Mouse (Mus musculus): ENCODE measurements around the gene Dbp.

DNA sequence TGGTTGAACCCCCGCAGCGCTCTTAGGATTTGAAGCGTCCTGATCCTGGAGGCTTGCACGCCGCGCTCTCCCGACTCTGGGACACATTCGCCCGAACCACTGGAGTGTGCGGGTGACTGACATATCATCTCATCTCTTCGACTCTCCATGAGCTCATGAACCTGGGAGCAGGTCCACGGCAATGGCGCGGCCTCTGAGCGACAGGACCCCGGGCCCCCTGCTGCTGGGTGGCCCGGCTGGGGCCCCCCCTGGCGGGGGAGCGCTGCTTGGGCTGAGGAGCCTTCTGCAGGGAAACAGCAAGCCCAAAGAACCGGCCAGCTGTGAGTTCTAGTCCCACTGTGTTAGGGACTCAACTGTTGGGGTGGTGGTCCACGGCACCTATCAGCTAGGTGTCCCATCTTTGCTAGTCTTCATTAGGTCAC, 566 bp downstream of the Dbp start:
- TF ChIP-seq TAL1 (IDR thresholded peaks at IDR 0.05; ENCODE audit: low read length): no peak
- no peak for TF ChIP-seq GATA1 (IDR thresholded peaks at IDR 0.05; ENCODE audit: low read length)
